Mouse (Mus musculus) MEL-GATA-1-ER (cell line): ENCODE measurements around the gene Eid3.
A peak's percentile ranks its signal among the peaks of the same experiment; 100 is the strongest.

Source experiments
- DNase-seq: peaks from one replicate; pipeline ENCODE4 v3.0.0-alpha.2; 2012; ENCODE audit warnings: low read depth; ENCODE audit errors: extremely low read depth

Eid3 gene

DNA sequence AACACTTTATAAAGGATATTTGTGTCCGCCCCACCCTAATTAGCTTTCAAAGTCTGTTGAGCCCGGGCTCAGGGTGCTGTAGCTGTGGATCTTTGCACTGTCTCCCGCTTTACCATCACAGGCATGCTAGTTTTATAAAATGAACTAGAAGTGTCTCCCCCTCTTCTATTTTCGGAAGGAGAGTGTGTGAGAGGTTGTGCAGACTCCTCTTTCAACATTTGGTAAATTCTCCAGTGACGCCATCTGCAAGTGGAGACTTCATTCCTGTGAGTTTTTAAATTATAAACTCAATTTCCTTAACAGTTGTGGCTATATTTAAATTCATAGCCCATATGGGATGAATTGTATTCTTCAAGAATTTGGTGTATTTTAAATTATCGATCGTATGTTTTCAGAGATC, 42.1 kb downstream of the Eid3 start:
- no peak for DNase-seq

DNA sequence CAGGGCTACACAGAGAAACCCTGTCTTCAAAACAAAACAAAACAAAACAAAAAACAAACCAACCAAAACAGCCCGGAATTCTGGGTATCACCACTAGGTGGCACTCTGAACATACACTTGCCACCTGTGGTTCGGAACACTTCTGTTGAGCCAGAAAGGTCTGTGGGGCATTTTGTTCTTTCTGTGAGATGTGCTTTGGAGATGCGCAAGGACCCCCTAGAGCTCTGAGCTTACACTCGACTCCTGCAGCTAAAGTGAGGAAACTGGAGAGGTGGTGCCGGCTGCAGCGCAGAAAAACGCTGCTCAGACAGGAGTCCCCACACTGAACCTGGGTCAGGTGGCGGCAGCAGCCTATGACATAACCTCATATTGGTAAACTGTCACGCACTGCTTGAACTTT, 43.0 kb downstream of the Eid3 start:
- DNase-seq, result peak; percentile 50

DNA sequence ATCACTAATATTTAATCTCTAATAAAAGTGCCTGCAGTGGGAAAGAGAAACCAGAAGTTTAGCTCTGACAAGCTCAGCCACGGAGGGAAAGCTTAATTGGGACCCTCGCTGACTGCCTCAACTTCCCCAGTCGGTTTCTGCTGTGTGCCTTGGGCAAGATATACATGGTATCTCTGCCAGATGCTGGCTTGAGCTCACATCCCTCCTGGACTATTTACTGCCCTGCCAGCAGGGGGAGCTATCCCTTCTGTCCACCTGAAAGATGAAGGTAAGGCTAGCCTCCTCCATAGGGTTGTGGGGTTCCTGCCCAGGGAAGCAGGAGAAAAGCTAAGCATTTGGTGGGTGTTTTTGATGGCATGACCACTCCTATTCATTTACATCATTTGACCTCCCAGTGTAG, 43.8 kb downstream of the Eid3 start:
- DNase-seq, result no peak

DNA sequence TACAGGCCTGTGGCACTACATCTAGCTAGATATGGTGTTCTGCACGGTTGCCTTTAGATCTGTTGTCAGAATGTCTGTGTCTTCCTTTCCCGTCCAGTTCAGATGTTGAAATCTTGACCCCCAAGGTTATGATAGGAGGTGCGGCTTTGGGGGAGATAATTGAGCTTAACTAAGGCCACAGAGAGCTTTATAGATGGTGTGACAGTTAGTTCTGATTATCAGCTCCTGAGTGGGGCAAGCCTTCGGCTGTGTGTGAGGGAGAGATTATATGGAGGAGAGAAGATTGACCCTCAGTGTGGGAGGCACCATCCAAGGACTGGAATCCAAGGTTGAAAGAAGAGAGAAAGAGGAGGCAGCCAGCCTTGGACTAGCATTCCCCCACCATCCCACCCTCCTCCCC, 46.8 kb downstream of the Eid3 start:
- no peak for DNase-seq

DNA sequence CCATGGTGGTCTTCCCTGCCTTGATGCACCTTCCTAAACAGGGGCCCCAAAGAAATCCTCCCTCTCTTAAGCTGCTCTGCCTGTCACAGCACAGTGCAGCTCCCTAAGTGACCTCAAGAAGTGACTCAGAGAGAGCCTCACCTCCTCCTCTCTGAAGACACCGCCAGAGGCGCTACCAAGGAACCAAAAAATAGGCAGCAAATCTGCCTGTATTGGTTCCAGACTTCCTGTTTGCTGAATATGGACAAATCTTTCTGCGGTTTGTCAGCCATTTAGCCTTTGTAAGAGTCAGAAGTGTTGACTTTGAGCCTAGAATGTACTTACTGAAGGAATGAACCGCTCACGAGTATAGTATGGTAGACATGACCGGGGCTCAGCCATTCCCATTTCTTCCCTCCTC, 47.3 kb downstream of the Eid3 start:
- peak; percentile 37 for DNase-seq
